Mouse (Mus musculus) intestine, embryonic 16.5 days (tissue): ENCODE measurements around the gene Mydgf. TPM values are rescaled to one million over a fixed set of nuclear protein-coding genes. Genes with fewer than 3 reads are reported as not detected.

Source experiments
- ATAC-seq: fragments of 200-750 bp; cut with Nextera tagmentation; 2 replicates; pipeline ENCODE4 v1.8.0; 2017; ENCODE audit warnings: moderate TSS enrichment, moderate library complexity
- H3K27ac ChIP-seq: fragments of 300-500 bp; sonication (generic); 2 replicates; pipeline ENCODE4 v1.5.1; 2014; ENCODE audit warnings: mild to moderate bottlenecking, low read length
- H3K27me3 ChIP-seq: fragments of 300-500 bp; sonication (generic); replicated peaks from 2 replicates; pipeline ENCODE4 v1.6.1; 2014; ENCODE audit warnings: low read length, control low read depth, mixed read lengths; ENCODE audit not compliant: control insufficient read depth, insufficient read depth
- H3K36me3 ChIP-seq: fragments of 300-500 bp; sonication (generic); 2 replicates; pipeline ENCODE4 v1.6.1; 2014; ENCODE audit warnings: low read length, control low read depth; ENCODE audit not compliant: control insufficient read depth, insufficient read depth
- H3K4me1 ChIP-seq: fragments of 300-500 bp; sonication (generic); 2 replicates; pipeline ENCODE4 v1.6.1; 2014; ENCODE audit warnings: low read length, control low read depth, mixed read lengths; ENCODE audit not compliant: control insufficient read depth, insufficient read depth
- H3K4me2 ChIP-seq: fragments of 300-500 bp; sonication (generic); 2 replicates; pipeline ENCODE4 v1.6.1; 2014; ENCODE audit warnings: low read depth, low read length, control low read depth
- H3K4me3 ChIP-seq: fragments of 300-500 bp; sonication (generic); 2 replicates; pipeline ENCODE4 v1.5.1; 2014; ENCODE audit warnings: mild to moderate bottlenecking, low read length
- H3K9ac ChIP-seq: fragments of 300-500 bp; sonication (generic); 2 replicates; pipeline ENCODE4 v1.6.1; 2014; ENCODE audit warnings: low read depth, low read length
- H3K9me3 ChIP-seq: fragments of 300-500 bp; sonication (generic); 2 replicates; pipeline ENCODE4 v1.6.1; 2016; ENCODE audit warnings: low read length, control low read depth; ENCODE audit not compliant: control insufficient read depth
- WGBS: fragments of 180-500 bp; shearing (Covaris S2); extraction: QIAGEN DNeasy Blood & Tissue Kit; methylation state at CpG from one replicate; pipeline ENCODE4 v1.1.7; 2014; 5-methylcytosine and 5-hydroxymethylcytosine counted together
- polyA plus RNA-seq: library from polyadenylated mRNA; unstranded; fragments of >200 nt; fragmentation: Nextera tagmentation; extraction: Ambion mirVana; gene quantifications from 2 replicates; pipeline ENCODE4 v1.2.1, GENCODE M21; 2015

Gene Mydgf
- polyA plus RNA-seq, 1 experiment from 2014 or later, result 121 TPM

- Histone ChIP-seq H3K9me3 (no peaks in the 10 kb centered on the region), H3K4me2 (no peak overlapping the region), H3K27me3 (no peaks in the 10 kb centered on the region), H3K4me3 (no peak overlapping the region), H3K9ac (no peak overlapping the region), H3K4me1 (no peaks in the 10 kb centered on the region), H3K27ac (no peak overlapping the region), H3K36me3 (peaks cover 11% of the 10 kb centered on the region; the same call in 1 of the 2 replicates)
- WGBS, result 58% methylated on average over 10 of the region's 10 CpGs
- ATAC-seq, result no peak
These were observed 10.2 kb downstream of the Mydgf start for GRCm38 (mm10) chr17:56173401-56174046.

GRCm38 (mm10) chr17:56171881-56172280 is 11.8 kb downstream of the Mydgf start:
- Histone ChIP-seq H3K9ac (no peak overlapping the region), H3K9me3 (no peaks in the 10 kb centered on the region), H3K36me3 (no peaks in the 10 kb centered on the region; the same call in 1 of the 2 replicates), H3K4me3 (no peak overlapping the region), H3K4me1 (no peaks in the 10 kb centered on the region), H3K27me3 (no peaks in the 10 kb centered on the region), H3K27ac (no peak overlapping the region), H3K4me2 (no peak overlapping the region)
- ATAC-seq, result no peak
- WGBS, result 91% methylated on average over 17 of the region's 17 CpGs

- no peak overlapping the region for H3K9ac ChIP-seq
- no peaks in the 10 kb centered on the region for H3K4me1 ChIP-seq
- no peak overlapping the region for H3K4me3 ChIP-seq
- ATAC-seq, result no peak
- no peak overlapping the region for H3K4me2 ChIP-seq
- H3K27ac ChIP-seq, result no peak overlapping the region
- H3K27me3 ChIP-seq, result no peaks in the 10 kb centered on the region
- H3K36me3 ChIP-seq, result no peaks in the 10 kb centered on the region
- no peaks in the 10 kb centered on the region for H3K9me3 ChIP-seq
- WGBS, result 77% methylated on average over 9 of the region's 9 CpGs
These were observed 12.3 kb downstream of the Mydgf start for GRCm38 (mm10) chr17:56171456-56171855.

- Histone ChIP-seq H3K36me3 (no peaks in the 10 kb centered on the region), H3K4me3 (no peak overlapping the region), H3K9me3 (no peaks in the 10 kb centered on the region), H3K4me1 (peaks cover 1% of the 10 kb centered on the region), H3K27ac (no peak overlapping the region), H3K4me2 (no peak overlapping the region), H3K27me3 (no peaks in the 10 kb centered on the region), H3K9ac (no peak overlapping the region)
- 62% methylated on average over 10 of the region's 10 CpGs for WGBS
- ATAC-seq, result no peak
These were observed 13.1 kb downstream of the Mydgf start for GRCm38 (mm10) chr17:56170636-56171035.

GRCm38 (mm10) chr17:56169830-56170229 is 13.9 kb downstream of the Mydgf start:
- H3K27me3 ChIP-seq, result no peaks in the 10 kb centered on the region
- no peaks in the 10 kb centered on the region for H3K36me3 ChIP-seq
- peaks cover 5% of the 10 kb centered on the region for H3K4me1 ChIP-seq
- H3K9ac ChIP-seq, result no peak overlapping the region
- no peak overlapping the region; the same call in 1 of the 2 replicates for H3K27ac ChIP-seq
- peak; percentile 41 for ATAC-seq
- WGBS, result 63% methylated on average over 6 of the region's 6 CpGs
- no peaks in the 10 kb centered on the region for H3K9me3 ChIP-seq
- H3K4me3 ChIP-seq, result no peak overlapping the region
- no peak overlapping the region for H3K4me2 ChIP-seq

- WGBS, result 51% methylated on average over 11 of the region's 11 CpGs
- no peak overlapping the region for H3K4me2 ChIP-seq
- H3K9me3 ChIP-seq, result no peaks in the 10 kb centered on the region
- no peak overlapping the region for H3K4me3 ChIP-seq
- H3K27ac ChIP-seq, result no peak overlapping the region
- peaks cover 24% of the 10 kb centered on the region for H3K4me1 ChIP-seq
- no peak for ATAC-seq
- no peaks in the 10 kb centered on the region for H3K36me3 ChIP-seq
- peak overlapping the region; percentile 38; the same call in 1 of the 2 replicates for H3K9ac ChIP-seq
- no peaks in the 10 kb centered on the region for H3K27me3 ChIP-seq
These were observed 18.0 kb downstream of the Mydgf start for GRCm38 (mm10) chr17:56165671-56166070.

- no peak overlapping the region for H3K4me2 ChIP-seq
- H3K27ac ChIP-seq, result no peak overlapping the region
- H3K9ac ChIP-seq, result no peak overlapping the region
- H3K27me3 ChIP-seq, result no peaks in the 10 kb centered on the region
- H3K4me3 ChIP-seq, result no peak overlapping the region
- no peaks in the 10 kb centered on the region for H3K36me3 ChIP-seq
- 64% methylated on average over 3 of the region's 3 CpGs for WGBS
- no peak for ATAC-seq
- H3K4me1 ChIP-seq, result peaks cover 24% of the 10 kb centered on the region
- no peaks in the 10 kb centered on the region for H3K9me3 ChIP-seq
These were observed 19.2 kb downstream of the Mydgf start for GRCm38 (mm10) chr17:56164510-56164909.

- Histone ChIP-seq H3K27me3 (no peaks in the 10 kb centered on the region), H3K4me3 (0 out of 2 replicates have a peak overlapping the region, but pooled peaks have one; percentile 17), H3K9ac (peak overlapping the region; percentile 61; the same call in 1 of the 2 replicates), H3K9me3 (no peaks in the 10 kb centered on the region), H3K36me3 (no peaks in the 10 kb centered on the region), H3K4me1 (peaks cover 24% of the 10 kb centered on the region), H3K27ac (peak overlapping the region; percentile 1), H3K4me2 (peak overlapping the region; percentile 82)
- 55% methylated on average over 6 of the region's 6 CpGs for WGBS
- peak; percentile 56 for ATAC-seq
These were observed 20.1 kb downstream of the Mydgf start for GRCm38 (mm10) chr17:56163523-56164102.

- Histone ChIP-seq H3K36me3 (no peaks in the 10 kb centered on the region), H3K9ac (peak within 1 kb of the TSS; percentile 64), H3K4me2 (peak within 1 kb of the TSS; percentile 82), H3K27me3 (peaks cover 9% of the 10 kb centered on the region; the same call in 1 of the 2 replicates), H3K9me3 (no peaks in the 10 kb centered on the region), H3K4me1 (peaks cover 24% of the 10 kb centered on the region), H3K27ac (peak within 1 kb of the TSS; percentile 40), H3K4me3 (peak within 1 kb of the TSS; percentile 47)
- WGBS, result under 1% methylated on average over 30 of the region's 30 CpGs
- ATAC-seq, result peak; percentile 97
These were observed 21.4 kb downstream of the Mydgf start, which contains the start of gene Tnfaip8l1 for GRCm38 (mm10) chr17:56162231-56162774. TSS of gene Tnfaip8l1 (plus strand) at chr17:56162477.
